Mouse (Mus musculus) liver, embryonic 14.5 days (tissue): ENCODE data around the gene Neu2.

Experiments
- CTCF ChIP-seq: IDR thresholded peaks from 2 replicates; pipeline ENCODE4 v1.5.1; 2016; ENCODE audit warnings: antibody characterized with exemption, low read depth, control low read depth
- EP300 ChIP-seq: IDR thresholded peaks from 2 replicates; pipeline ENCODE4 v1.6.1; 2016; ENCODE audit warnings: antibody characterized with exemption, low read depth

DNA sequence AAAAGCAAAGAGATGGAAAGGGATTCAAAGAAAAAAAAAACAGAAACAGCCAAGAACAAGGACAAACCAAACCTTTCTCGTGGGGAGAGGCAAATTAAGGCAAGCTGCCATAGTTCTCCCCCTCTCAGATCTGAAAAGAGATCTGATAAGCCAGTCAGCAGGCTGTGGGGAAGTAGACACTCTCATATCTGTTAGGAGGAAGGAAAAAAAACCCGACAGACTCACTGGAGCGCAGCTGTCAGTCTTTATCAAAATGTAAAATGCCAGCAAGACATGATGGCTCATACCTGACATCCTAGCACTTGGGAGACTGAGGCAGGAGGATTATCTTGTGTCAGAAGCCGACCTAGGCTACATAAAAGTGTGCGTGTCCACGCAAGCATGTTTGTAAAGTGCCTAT is 122.5 kb downstream of the Neu2 start:
- no peak for TF ChIP-seq EP300
- no peak for TF ChIP-seq CTCF
